8 mouse cellular contexts compared by ENCODE assay signal in the genomic region with DNA sequence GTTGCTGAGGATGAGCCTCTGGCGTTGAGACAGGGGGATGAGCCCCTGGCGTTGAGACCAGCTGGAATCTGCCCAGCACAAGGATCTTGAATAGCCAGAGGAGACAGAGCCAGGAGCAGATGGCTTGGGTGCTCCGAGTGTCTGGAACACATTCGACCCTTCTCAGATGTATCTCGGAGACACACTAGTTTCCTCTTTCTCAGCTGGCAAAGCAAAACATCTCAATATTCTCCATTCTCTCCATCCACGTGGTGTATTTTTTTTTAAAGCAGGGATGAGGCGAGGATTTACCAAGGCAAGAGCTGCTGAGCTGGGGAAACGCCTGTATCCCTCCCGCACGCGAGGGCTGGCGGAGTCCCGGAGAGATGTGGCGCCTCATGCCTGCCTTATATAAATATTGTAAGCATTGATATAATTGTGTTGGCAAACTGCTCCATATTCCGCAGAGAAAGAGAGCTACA.
DNase-seq lines count a peak whose midpoint lies in the region; ATAC-seq lines count a peak whose summit lies in the region.

No protein-coding gene starts in this region.

- H3K36me3 ChIP-seq in forebrain, embryonic 15.5 days, result no peaks in the 10 kb centered on the region
- no peaks in the 10 kb centered on the region for H3K36me3 ChIP-seq in forebrain, embryonic 10.5 days (replicated peaks)
- no peaks in the 10 kb centered on the region for H3K36me3 ChIP-seq in embryonic facial prominence, embryonic 14.5 days (ENCODE audit: control insufficient read depth, insufficient read depth, low read length)
- H3K36me3 ChIP-seq in intestine, embryonic 15.5 days, result no peaks in the 10 kb centered on the region

- peak overlapping the region; percentile 23; the same call in 1 of the 2 replicates for H3K4me2 ChIP-seq in forebrain, embryonic 15.5 days (replicated peaks)
- peak overlapping the region; percentile 23; the same call in 1 of the 2 replicates for H3K4me2 ChIP-seq in embryonic facial prominence, embryonic 14.5 days (ENCODE audit: low read depth, low read length)
- H3K4me2 ChIP-seq in intestine, embryonic 15.5 days (replicated peaks), result peak overlapping the region; percentile 4; the same call in 1 of the 2 replicates

- 0 out of 2 replicates have a peak overlapping the region, but pooled peaks have one; percentile 0 for H3K4me3 ChIP-seq in forebrain, embryonic 15.5 days
- H3K4me3 ChIP-seq in forebrain, embryonic 10.5 days, result no peak overlapping the region
- no peak overlapping the region for H3K4me3 ChIP-seq in embryonic facial prominence, embryonic 14.5 days (ENCODE audit: low read depth, low read length)
- no peak overlapping the region for H3K4me3 ChIP-seq in intestine, embryonic 15.5 days (replicated peaks)

- peak; percentile 23; the same call in 1 of the 2 replicates for ATAC-seq in forebrain, embryonic 15.5 days (replicated peaks)
- peak; percentile 50 for ATAC-seq in embryonic facial prominence, embryonic 14.5 days (ENCODE audit: low read depth)
- no peak for ATAC-seq in intestine, embryonic 15.5 days

- DNase-seq in forebrain, embryonic 10.5 days (ENCODE audit: extremely low spot score, low spot score), result no peak
- DNase-seq in embryonic facial prominence, embryonic 14.5 days (ENCODE audit: low spot score), result peak; percentile 81
- peak; percentile 32 for DNase-seq in retina, postnatal 1 day
- no peak for DNase-seq in natural killer cell, adult 2 months (ENCODE audit: low spot score in 2 of 2)
- DNase-seq in urinary bladder, adult 2 months (ENCODE audit: low spot score), result no peak
- DNase-seq in ovary, adult 18-20 months (ENCODE audit: low spot score), result no peak

- H3K9ac ChIP-seq in forebrain, embryonic 15.5 days (replicated peaks), result no peak overlapping the region; the same call in 1 of the 2 replicates
- no peak overlapping the region for H3K9ac ChIP-seq in embryonic facial prominence, embryonic 14.5 days (ENCODE audit: low read depth, low read length)
- H3K9ac ChIP-seq in intestine, embryonic 15.5 days, result no peak overlapping the region

- H3K4me1 ChIP-seq in forebrain, embryonic 15.5 days, result peaks cover 9% of the 10 kb centered on the region; the same call in 1 of the 2 replicates
- no peaks in the 10 kb centered on the region for H3K4me1 ChIP-seq in forebrain, embryonic 10.5 days
- peaks cover 7% of the 10 kb centered on the region; the same call in 1 of the 2 replicates for H3K4me1 ChIP-seq in embryonic facial prominence, embryonic 14.5 days (ENCODE audit: control insufficient read depth, insufficient read depth, low read length)
- no peaks in the 10 kb centered on the region for H3K4me1 ChIP-seq in intestine, embryonic 15.5 days (replicated peaks)

- H3K27ac ChIP-seq in forebrain, embryonic 15.5 days (replicated peaks), result peak overlapping the region; percentile 48
- no peak overlapping the region for H3K27ac ChIP-seq in forebrain, embryonic 10.5 days
- H3K27ac ChIP-seq in embryonic facial prominence, embryonic 14.5 days (replicated peaks; ENCODE audit: low read depth, low read length), result peak overlapping the region; percentile 41; the same call in 1 of the 2 replicates
- H3K27ac ChIP-seq in intestine, embryonic 15.5 days, result no peak overlapping the region

- no peaks in the 10 kb centered on the region for H3K9me3 ChIP-seq in forebrain, embryonic 15.5 days
- H3K9me3 ChIP-seq in forebrain, embryonic 10.5 days, result peaks cover 9% of the 10 kb centered on the region
- H3K9me3 ChIP-seq in embryonic facial prominence, embryonic 14.5 days (ENCODE audit: control insufficient read depth, low read length), result peaks cover 8% of the 10 kb centered on the region
- no peaks in the 10 kb centered on the region for H3K9me3 ChIP-seq in intestine, embryonic 15.5 days

- 61% methylated on average over 15 of the region's 15 CpGs for WGBS in forebrain, embryonic 15.5 days
- 89% methylated on average over 15 of the region's 15 CpGs for WGBS in forebrain, embryonic 10.5 days
- WGBS in embryonic facial prominence, embryonic 14.5 days, result 46% methylated on average over 15 of the region's 15 CpGs
- WGBS in intestine, embryonic 15.5 days, result 57% methylated on average over 15 of the region's 15 CpGs

- no peaks in the 10 kb centered on the region for H3K27me3 ChIP-seq in forebrain, embryonic 15.5 days
- H3K27me3 ChIP-seq in forebrain, embryonic 10.5 days (ENCODE audit: poor library complexity, severe bottlenecking), result no peaks in the 10 kb centered on the region
- no peaks in the 10 kb centered on the region for H3K27me3 ChIP-seq in embryonic facial prominence, embryonic 14.5 days (replicated peaks; ENCODE audit: control insufficient read depth, insufficient read depth, low read length)
- H3K27me3 ChIP-seq in intestine, embryonic 15.5 days (replicated peaks), result no peaks in the 10 kb centered on the region

Comparison
In these comparisons a context has a peak if more than half of its experiments do, and no peak if none do; other contexts are left out.
1. H3K27ac ChIP-seq: peak in forebrain, embryonic 15.5 days (single experiment) and embryonic facial prominence, embryonic 14.5 days (single experiment); none in forebrain, embryonic 10.5 days (single experiment) and intestine, embryonic 15.5 days (single experiment).
2. DNase-seq: peak in embryonic facial prominence, embryonic 14.5 days (single experiment) and retina, postnatal 1 day (single experiment); none in forebrain, embryonic 10.5 days (single experiment), natural killer cell, adult 2 months (0 of 2), urinary bladder, adult 2 months (single experiment) and ovary, adult 18-20 months (single experiment).
3. Peak in every context shown above with its lines, with median percentiles within 50 percentile points of each other: H3K4me2 ChIP-seq.